Mouse (Mus musculus) gastrocnemius, postnatal 36 days (tissue): ENCODE results near the gene Ntrk2. TPM values are rescaled to one million over a fixed set of nuclear protein-coding genes. Genes with fewer than 3 reads are reported as not detected.

ENCODE experiments used
- DNase-seq, 2 experiments: peaks; one replicate each; pipeline ENCODE4 v3.0.0; 2022
- intact Hi-C: fragments of 180-260 bp; cut with DNase I; formaldehyde crosslinking; loops from one replicate; pipeline ENCODE4 v1.15.1; 2025
- long read RNA-seq, 2 experiments: library from polyadenylated mRNA; stranded (forward); transcript quantifications; one replicate each; pipeline ENCODE4 v2.0.0; 2021
- total RNA-seq, 2 experiments: library from RNA; stranded (reverse); gene quantifications; 2 replicates each; pipeline ENCODE4 v1.2.3; 2021

Ntrk2 gene
- 1 to 10 TPM; 3.5 to 4.0 TPM for total RNA-seq
- long read RNA-seq, experiment 1, partial matches to known transcripts: 1 of 5 reads
- long read RNA-seq, experiment 1, other reads (novel, unspliced or antisense): 4 of 5 reads
- long read RNA-seq, experiment 2, partial matches to known transcripts: 1 of 4 reads
- long read RNA-seq, experiment 2, other reads (novel, unspliced or antisense): 2 of 4 reads

DNA sequence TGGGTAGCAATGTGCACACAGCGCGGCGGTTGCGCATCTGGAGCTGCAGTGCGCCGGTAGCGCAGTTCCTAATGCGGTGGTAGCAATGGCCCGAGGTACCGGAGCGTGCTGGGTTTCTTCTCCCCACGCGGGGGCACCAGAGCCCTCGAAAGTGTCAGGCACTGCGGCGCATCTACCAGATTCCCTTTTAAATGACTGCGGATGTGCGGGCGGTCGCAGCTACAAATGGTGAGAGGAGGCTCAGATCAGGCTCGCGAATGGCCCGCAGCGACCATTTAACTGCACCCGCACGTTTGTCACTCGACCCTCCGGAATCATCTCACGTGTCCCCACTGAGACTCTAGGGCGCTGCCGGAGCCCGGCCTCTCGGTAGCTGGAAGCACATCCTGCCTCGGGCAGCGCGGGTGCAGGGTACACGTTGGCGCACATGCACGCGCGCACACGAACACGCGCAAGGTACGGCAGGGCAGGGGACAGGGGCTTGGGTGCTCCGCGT lies at the start of gene Ntrk2:
Gene Ntrk2 (plus strand): TSS at position 173 of the 496 bp plus-strand sequence.
- peak; percentile 74 to 79 for DNase-seq
- intact Hi-C loops: loop anchor here (1.0 to 5.0 kb wide), 2 partner anchors 267 to 561 kb away; no protein-coding TSS in a partner anchor

DNA sequence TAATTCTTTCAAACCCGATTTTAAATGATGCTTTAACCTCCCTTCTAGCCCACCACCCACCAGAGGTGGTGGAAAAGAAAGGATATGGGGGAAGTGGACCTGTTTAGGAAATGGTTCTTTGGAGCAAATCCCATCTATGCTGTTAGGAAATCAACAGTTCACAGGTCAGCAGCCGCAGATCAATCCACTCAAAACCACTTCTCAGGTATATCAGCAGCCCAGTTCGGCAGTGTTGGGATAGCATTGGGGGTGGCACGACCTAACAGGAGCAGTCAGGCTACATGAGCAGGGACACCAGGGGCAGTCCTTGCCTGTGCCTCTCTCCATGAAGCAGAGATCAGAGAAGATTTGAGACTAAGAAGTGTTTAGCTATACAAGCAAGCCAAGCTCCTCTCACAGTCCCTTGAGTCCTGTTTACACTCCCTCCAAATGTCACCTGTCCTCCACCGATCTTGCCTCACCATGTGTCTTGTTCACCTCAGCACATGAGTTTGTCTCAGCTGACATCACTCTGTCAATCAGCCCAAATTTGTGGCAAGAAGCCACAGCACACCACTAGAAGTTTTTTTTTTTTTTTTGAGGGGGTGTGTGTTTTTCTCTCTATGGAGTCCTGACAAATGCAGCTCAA lies 45.3 kb upstream of the Ntrk2 start:
- no peak for DNase-seq
- intact Hi-C loops: no loop called here

DNA sequence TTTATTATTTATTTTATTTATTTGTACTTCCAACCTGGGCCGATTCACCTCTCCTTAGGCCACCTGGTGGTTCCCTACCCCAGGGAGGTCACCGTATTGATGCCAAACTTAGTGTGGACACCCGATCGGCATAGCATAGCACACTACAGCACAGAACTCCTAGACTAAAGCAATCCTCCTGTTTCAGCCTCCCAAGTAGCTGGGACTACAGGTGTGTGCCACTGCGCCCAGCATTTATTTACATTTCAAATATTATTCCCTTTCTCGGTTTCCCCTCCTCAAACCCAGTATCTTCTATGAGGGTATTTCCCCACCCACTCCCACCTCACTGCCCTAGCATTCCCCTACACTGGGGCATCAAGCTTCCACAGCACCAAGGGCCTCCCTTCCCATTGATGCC lies 38.1 kb upstream of the Ntrk2 start:
- intact Hi-C loops: no loop called here
- no peak for DNase-seq

DNA sequence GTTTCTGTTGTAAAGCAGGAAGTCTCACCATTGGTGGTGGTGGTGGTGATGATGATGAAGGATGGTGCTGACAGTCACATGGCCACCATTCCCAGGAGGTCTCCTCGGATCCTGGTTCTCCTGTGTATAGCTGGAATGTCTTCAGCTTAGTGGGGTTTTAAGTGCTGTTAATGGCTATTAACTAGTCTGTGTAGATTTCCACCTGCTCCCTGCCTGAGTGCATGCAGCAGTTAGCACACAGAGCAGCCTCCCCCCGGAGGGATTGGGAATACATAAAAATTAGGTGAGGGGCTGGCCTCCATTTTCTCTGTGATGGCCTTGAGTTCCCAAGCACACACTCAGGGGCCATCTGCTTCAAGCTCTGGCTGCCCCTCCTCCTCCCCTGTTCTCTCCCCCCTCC lies 36.9 kb upstream of the Ntrk2 start:
- DNase-seq: no peak
- intact Hi-C loops: no loop called here

DNA sequence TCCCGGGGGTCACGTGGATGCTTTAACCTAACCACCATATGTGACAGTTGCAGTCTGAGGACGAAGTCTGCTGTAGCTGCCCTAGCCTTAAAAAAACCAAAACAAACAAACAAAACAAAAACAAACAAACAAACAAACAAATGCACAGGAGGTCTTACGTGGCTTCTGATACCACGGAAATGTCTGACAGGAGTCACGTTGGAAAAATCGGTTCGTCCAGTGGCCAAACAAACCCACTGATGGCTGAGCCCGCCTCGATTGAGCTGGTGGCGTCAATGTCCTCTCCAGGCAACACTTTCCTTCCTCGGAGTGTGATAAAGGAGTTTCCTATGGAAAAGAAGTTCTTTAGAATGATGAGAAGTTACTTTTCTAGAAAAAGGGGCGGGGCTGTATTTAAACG lies 27.1 kb upstream of the Ntrk2 start:
- DNase-seq: no peak
- intact Hi-C loops: no loop called here

DNA sequence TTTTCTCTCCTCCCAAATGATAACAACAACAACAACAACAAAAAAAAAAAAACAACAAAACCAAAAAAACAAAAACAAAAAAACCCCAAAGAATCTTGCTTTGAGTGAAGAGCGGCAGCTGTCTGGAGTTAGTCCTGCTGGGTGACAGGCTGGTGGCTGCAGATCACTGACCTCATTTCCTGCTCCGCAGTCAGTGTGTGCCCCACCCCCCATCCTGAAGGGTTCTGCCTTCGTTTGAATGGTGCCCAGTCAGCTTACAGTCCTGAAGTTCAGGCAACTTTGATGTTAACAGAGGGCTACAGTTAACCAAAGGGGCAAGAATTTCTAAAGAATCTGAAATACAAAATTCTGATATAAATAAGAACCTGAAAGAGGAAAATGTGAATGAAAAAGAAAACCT lies 19.9 kb upstream of the Ntrk2 start:
- no peak for DNase-seq
- intact Hi-C loops: no loop called here

DNA sequence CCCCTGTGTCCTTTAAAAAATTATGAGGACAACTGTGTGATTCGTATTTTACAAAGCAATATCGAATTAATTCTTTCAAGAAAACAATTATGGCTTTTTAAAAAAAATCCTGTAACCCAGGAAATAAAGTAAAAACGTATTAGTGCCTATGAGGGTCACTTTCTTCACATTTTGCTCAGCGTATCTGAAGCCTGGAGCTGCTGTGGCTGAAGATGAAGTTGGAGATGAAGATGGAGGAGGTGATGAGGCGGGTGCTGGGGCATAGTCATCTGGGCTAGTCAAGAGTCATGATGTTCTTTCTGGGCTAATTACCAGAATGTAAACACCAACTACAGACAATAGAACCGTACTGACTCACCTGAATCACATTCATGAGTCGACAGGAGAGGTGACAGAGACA lies 15.6 kb upstream of the Ntrk2 start:
- DNase-seq: no peak
- intact Hi-C loops: no loop called here

DNA sequence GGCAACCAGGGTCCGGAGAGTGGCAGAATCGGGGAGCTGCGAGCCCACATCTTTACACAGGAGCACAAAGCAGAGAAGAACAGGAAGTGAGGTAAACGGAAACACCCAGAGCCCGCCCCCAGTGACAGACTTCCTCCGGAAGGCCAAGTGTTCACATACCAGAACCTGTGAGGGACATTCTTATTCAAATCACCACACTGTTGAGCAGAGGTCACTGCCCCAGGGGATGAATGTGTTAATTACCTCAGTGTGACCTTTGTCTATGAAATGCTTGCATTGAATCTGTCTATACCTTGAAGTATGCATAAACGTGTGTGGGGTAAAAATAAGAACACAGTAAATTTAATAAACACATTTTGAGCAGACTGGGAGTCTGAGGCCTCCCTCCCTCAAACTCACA lies 9.0 kb upstream of the Ntrk2 start:
- no peak for DNase-seq
- intact Hi-C loops: no loop called here

DNA sequence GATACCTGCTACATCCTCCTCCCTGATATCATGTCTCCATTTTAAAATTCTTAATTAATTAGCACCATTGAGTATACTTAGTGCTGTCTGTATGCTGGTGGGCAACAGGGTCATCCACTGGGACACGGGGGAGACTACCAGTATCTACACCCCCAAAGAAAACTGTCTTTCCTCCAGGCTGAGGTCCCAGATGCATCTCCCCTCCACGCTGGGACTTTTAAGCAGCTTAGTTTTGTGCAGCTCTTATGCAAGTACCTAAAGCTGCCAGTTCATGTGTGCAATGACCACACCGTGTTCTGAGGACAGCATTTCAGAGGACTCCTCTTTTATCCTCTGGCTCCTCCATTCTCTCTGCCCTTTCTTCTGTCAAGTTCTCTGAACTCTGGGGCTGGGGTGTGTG lies 5.1 kb upstream of the Ntrk2 start:
- no peak for DNase-seq
- intact Hi-C loops: no loop called here

DNA sequence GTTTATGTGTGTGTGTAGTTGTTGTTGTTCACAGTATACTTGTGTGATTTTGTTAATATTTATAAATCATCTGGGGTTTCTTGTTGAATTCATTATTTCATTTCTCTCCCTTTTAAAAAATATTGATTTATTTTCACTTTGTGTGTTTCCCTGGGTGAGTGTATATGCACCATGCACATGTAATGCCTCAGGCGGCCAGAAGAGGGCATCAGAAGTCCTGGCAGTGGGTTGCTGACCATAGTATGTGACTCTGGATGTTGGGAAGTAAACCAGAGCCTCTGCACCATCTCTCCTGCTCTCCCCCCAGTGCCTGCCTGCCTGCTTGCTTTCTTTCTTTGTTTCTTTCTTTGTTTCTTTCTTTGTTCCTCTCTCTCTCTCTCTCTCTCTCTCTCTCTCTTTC lies 2.5 kb upstream of the Ntrk2 start:
- intact Hi-C loops: no loop called here
- no peak for DNase-seq

DNA sequence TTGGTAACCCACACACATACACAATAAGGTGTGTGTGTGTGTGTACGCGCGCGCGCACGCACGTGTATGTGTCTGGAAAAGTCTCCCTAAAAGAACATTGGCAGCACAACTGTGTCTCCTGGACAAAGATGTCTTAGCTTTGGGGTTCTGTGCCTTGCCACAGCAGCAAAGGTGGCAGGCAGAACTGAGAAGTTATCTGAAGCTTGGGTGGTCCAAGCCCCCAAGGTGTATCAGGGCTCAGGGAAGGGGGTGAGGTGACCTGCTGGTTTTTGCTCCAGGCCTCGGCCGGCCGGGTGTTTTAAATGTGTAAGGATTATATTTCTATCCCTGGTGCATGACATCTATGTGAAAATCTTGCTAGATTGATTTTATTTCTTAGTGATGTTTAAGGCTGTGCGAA lies 536 bp upstream of the Ntrk2 start:
- no peak for DNase-seq
- intact Hi-C loops: loop anchor here (1.0 to 5.0 kb wide), 2 partner anchors 267 to 561 kb away; no protein-coding TSS in a partner anchor

DNA sequence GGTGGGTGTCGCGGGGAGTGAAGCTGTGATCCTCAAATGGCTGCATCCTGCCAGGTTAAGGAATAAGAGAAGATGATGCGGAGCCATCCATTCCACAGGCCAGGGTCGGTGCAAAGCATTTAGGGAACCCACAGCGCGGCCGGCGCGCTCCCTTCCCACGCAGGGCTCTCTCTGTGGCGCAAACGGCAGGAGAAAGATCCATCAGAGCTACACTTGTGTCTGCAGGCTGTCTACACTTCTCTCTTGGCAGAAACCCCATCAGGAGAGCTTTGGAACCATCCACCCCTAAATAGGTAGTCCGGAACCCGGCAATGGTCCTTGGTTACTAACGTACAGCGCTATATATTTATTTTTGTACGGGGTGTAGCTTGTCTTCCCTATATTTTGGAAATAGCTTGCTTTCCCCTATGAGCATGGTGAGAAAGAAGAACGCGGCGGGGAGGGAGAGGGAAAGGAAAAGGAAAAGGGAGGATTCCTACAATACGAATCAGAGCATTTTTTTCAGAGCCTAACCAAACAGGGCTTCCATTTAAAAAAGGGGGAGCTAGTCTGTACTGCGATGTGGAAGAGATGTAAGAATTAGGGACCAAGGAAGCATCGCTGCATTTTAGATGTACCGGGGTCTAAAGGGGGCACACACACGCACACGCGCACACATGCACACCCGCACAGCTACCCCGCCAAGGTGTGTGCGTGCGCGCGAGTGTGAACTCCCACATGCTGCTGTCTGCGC lies 693 bp downstream of the Ntrk2 start:
- intact Hi-C loops: loop anchor here (1.0 to 5.0 kb wide), 2 partner anchors 266 to 560 kb away; no protein-coding TSS in a partner anchor
- no peak for DNase-seq

DNA sequence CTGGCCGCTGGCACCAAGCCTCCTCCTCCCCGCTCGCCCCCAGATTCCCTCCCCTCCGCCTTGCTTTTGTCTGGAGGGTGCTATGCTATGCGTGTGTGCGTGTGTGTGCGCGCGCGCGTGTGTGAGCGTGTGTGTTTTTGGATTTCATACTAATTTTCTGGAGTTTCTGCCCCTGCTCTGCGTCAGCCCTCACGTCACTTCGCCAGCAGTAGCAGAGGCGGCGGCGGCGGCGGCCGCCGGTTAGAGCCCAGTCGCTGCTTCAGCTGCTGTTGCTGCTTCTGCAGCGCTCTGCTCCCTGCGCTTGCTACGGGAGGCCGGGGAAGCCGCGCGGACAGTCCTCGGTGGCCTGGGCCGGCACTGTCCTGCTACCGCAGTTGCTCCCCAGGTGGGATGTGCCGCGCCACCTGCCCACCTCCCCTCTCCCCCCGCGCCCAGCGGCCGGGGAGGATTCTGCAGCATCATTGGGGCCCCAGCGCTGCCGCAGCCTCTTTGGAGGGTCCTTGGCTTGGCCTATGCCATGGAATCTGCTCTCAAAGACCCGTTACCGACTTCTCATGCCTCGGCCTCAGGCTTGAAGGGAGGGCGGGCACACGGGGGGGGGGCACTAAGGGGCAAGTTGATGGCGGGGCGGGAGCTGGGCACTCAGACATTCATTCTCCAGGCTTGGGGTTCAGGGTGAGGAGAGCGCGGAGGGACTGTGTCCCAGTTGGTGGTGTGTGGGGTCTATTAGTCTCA lies 1.4 kb downstream of the Ntrk2 start:
- intact Hi-C loops: loop anchor here (5.0 kb wide), 1 partner anchor 560 kb away; no protein-coding TSS in a partner anchor
- DNase-seq: peak; percentile 23 to 25

DNA sequence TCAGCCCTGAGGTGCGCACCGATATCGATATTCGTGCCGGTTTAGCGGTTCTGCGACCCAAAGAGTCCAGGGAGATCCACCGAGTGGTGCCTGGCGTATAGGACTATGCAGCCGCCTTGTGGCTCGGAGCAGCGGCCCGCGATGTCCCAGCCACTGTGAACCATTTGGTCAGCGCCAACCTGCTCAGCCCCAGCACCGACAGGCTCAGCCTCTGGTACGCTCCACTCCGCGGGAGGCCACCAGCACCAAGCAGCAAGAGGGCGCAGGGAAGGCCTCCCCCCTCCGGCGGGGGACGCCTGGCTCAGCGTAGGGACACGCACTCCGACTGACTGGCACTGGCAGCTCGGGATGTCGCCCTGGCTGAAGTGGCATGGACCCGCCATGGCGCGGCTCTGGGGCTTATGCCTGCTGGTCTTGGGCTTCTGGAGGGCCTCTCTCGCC lies 2.0 kb downstream of the Ntrk2 start:
- peak in 1 of 2 experiments; percentile 23 for DNase-seq
- intact Hi-C loops: loop anchor here (5.0 kb wide), 1 partner anchor 559 kb away; no protein-coding TSS in a partner anchor

DNA sequence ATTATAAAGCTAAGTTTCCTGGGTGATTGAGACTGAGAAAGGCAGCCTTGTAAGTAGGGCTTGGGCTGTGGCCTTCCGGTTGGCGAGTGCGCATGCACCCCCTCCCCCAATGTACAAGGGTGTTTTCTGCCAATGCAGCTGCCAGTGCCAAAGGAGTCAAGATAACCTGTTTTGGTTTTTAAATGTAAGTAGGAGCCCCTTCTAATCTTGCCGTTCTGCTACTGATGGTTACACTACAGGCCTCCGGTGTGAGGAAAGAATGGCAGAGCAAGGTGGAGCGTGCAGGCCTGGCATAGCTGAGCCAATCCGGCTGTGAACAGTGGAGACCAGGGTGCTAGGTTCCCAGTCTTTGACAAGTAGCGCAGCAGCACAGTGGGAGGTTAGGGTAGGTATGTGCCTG lies 3.6 kb downstream of the Ntrk2 start:
- intact Hi-C loops: loop anchor here (5.0 kb wide), 1 partner anchor 557 kb away; no protein-coding TSS in a partner anchor
- DNase-seq: no peak

DNA sequence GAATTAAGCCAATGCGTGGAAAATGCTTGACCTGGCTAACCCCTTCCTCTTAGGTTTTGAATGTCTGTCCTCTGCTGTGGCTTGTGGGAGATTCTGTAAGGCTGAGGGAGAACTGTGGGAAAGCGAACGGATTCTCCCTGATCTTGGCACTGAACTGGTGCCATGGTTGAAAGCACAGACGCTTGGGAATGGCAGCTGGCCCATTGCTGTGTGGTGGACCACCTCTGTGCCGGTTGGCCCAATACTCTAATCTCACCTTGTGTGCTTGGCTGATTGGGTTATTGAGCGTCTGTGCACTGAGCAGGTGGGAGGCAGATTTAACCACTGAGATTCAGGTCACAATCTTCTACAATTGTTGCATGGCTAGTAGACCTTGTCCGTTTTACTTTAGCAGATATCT lies 18.4 kb downstream of the Ntrk2 start:
- DNase-seq: no peak
- intact Hi-C loops: no loop called here

DNA sequence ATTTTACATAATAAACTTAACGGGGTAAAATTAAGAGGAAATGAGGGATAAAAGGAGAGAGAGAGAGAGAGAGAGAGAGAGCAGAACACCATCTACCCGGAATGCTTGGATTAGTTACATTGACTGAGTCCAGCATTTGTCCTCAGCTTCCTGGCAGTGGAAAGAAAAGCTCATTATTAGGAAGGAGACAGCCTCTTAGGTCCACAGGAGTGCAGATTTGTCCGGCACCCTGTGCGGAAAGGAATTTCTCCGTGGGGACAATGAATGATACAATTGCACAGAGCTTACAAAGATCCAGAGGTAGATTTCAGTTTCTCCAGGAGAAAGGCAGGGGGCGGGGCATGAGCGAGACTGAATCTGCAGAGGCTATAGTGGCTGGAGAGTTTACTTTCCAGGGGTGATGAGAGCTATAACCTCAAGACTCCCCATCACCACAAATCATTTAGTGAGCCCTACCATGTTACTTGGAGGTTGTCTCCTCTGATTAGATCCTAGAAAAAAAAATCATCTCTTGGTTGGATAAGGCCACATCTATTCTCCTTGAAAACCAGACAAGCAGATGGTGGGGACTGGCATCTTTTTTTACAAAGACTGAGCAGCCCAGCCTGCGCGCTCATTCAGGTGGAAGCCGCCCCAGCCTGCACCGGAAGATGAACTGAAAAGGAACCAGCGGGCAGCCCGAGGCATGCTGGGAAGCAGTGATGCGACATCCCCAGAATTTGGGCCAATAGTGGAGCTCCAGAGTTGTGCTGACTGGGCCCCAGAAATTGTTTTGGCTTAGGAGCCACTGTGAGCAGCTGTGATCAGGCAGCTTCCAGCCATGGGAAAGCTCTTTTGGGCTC lies 20.2 kb downstream of the Ntrk2 start:
- no peak for DNase-seq
- intact Hi-C loops: no loop called here

DNA sequence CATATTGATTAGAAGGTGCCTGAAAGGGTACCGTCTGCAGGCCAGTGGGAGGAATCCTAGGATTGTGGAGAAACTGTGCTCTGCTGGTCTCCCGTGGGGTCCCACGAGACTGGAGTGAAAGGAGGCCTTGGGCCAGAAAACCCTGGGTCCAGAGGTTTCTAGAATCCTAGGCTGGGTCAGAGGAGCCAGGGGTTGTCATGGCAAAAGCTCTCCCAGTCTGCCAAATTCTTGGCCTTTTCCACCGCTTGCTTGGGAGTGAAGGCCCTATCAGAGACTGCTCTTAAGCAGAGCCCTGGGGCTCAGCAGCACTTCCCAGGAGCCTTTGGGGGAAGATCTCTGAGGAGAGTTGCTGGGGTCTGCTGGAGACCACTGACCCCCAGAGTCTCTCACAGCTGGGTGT lies 25.6 kb downstream of the Ntrk2 start:
- no peak for DNase-seq
- intact Hi-C loops: no loop called here

DNA sequence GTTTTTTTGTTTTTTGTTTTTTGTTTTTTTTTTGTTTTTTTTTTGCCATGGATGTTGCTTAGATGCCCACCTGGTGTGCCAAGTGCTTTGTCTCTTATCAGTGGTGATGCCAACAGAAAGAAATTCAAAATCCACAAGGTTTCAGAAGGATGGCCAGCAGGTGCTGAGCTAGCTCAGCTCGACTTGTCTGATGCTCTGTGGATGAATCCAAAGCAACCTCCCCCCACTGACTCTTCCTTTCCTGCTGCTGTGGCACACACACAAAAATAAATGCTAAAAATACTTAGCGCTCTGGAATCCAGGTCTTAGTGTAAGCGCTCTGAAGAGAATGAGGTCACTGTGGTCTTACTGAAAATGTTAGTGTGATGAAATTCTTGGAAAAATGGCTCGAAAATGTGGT lies 28.4 kb downstream of the Ntrk2 start:
- intact Hi-C loops: no loop called here
- DNase-seq: no peak

DNA sequence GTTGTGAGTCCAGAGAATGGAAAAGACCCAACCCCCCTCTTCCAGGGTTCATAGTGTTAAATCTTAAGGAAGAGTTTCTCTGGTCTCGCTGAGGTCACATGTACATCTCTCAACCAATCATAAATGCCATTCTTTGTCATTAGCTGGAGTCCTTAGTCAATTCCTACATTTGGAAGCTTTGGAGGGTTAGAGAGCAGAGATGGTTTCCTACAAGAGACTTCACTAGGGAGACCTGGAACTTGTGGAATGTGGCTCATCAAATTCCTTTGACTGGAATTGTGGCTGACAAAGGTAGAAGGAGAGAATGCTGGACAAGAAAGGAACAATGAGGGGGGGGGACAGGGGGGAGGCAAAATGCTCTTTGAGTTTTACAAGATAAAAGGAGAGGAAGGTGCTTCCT lies 30.5 kb downstream of the Ntrk2 start:
- DNase-seq: no peak
- intact Hi-C loops: no loop called here
